ENCODE assay signal across 10 mouse cellular contexts in genomic region chr7:93095511-93095910, GRCm38 (mm10). TPM values are rescaled to one million over a fixed set of nuclear protein-coding genes. Genes with fewer than 3 reads are reported as not detected.
DNase-seq lines count a peak whose midpoint lies in the region; ATAC-seq lines count a peak whose summit lies in the region.
"Had no signal": no experiment of that assay in that cellular context is flagged by ENCODE, and none has a peak within 500 bp of the region (broad histone marks: within the 10 kb centered on the region; RNA-seq: fewer than 3 reads in every experiment).

No protein-coding gene starts in this region.

- no peaks in the 10 kb centered on the region for H3K9me3 ChIP-seq in heart, embryonic 10.5 days
- no peaks in the 10 kb centered on the region for H3K9me3 ChIP-seq in kidney, embryonic 15.5 days (replicated peaks)
- H3K9me3 ChIP-seq in liver, embryonic 12.5 days (replicated peaks) = no peaks in the 10 kb centered on the region
- H3K9me3 ChIP-seq in neural tube, embryonic 15.5 days (replicated peaks) = no peaks in the 10 kb centered on the region
- H3K9me3 ChIP-seq: liver, embryonic 15.5 days had no signal

- no peak overlapping the region for H3K27ac ChIP-seq in heart, embryonic 10.5 days
- no peak overlapping the region for H3K27ac ChIP-seq in kidney, embryonic 15.5 days
- no peak overlapping the region for H3K27ac ChIP-seq in liver, embryonic 12.5 days
- peak overlapping the region; percentile 54 for H3K27ac ChIP-seq in neural tube, embryonic 15.5 days (replicated peaks)
- H3K27ac ChIP-seq: liver, embryonic 15.5 days had no signal

- no peaks in the 10 kb centered on the region for H3K4me1 ChIP-seq in heart, embryonic 10.5 days
- peaks cover 10% of the 10 kb centered on the region; the same call in 1 of the 2 replicates for H3K4me1 ChIP-seq in kidney, embryonic 15.5 days
- no peaks in the 10 kb centered on the region for H3K4me1 ChIP-seq in liver, embryonic 12.5 days
- peaks cover 26% of the 10 kb centered on the region for H3K4me1 ChIP-seq in neural tube, embryonic 15.5 days
- H3K4me1 ChIP-seq: liver, embryonic 15.5 days had no signal

- 5% methylated on average over 8 of the region's 8 CpGs for WGBS in heart, embryonic 10.5 days
- WGBS in kidney, embryonic 15.5 days = 8% methylated on average over 8 of the region's 8 CpGs
- WGBS in liver, embryonic 12.5 days (ENCODE audit: insufficient replicate concordance) = 10% methylated on average over 8 of the region's 8 CpGs
- WGBS in neural tube, embryonic 15.5 days = 3% methylated on average over 8 of the region's 8 CpGs

- no peaks in the 10 kb centered on the region for H3K27me3 ChIP-seq in heart, embryonic 10.5 days (ENCODE audit: insufficient read depth, poor library complexity, severe bottlenecking)
- no peaks in the 10 kb centered on the region for H3K27me3 ChIP-seq in kidney, embryonic 15.5 days
- no peaks in the 10 kb centered on the region for H3K27me3 ChIP-seq in liver, embryonic 12.5 days (replicated peaks)
- no peaks in the 10 kb centered on the region for H3K27me3 ChIP-seq in neural tube, embryonic 15.5 days (replicated peaks)
- H3K27me3 ChIP-seq: liver, embryonic 15.5 days had no signal

- H3K9ac ChIP-seq in kidney, embryonic 15.5 days = no peak overlapping the region
- no peak overlapping the region for H3K9ac ChIP-seq in liver, embryonic 12.5 days
- H3K9ac ChIP-seq in neural tube, embryonic 15.5 days (replicated peaks) = no peak overlapping the region
- H3K9ac ChIP-seq: liver, embryonic 15.5 days had no signal

- ATAC-seq in kidney, embryonic 15.5 days (replicated peaks; ENCODE audit: low FRiP score) = peak; percentile 92
- ATAC-seq in liver, embryonic 12.5 days = no peak
- ATAC-seq in neural tube, embryonic 15.5 days (ENCODE audit: low FRiP score) = peak; percentile 76
- no peak for ATAC-seq in CD4-positive, CD25-positive, alpha-beta regulatory T cell, adult 4 months

- H3K4me2 ChIP-seq in kidney, embryonic 15.5 days = peak overlapping the region; percentile 55
- peak overlapping the region; percentile 33 for H3K4me2 ChIP-seq in liver, embryonic 12.5 days
- H3K4me2 ChIP-seq in neural tube, embryonic 15.5 days = peak overlapping the region; percentile 49
- H3K4me2 ChIP-seq: liver, embryonic 15.5 days had no signal

- no peaks in the 10 kb centered on the region for H3K36me3 ChIP-seq in heart, embryonic 10.5 days
- no peaks in the 10 kb centered on the region for H3K36me3 ChIP-seq in kidney, embryonic 15.5 days
- H3K36me3 ChIP-seq in liver, embryonic 12.5 days = no peaks in the 10 kb centered on the region
- H3K36me3 ChIP-seq in neural tube, embryonic 15.5 days = no peaks in the 10 kb centered on the region
- H3K36me3 ChIP-seq: G1E; liver, embryonic 15.5 days had no signal

- peak; percentile 9 for DNase-seq in kidney, adult 18-20 months
- DNase-seq in kidney, adult 11 months = no peak
- DNase-seq in cerebellum, postnatal 36 days = peak; percentile 65 to 71
- no peak for DNase-seq in heart, embryonic 10.5 days (ENCODE audit: low spot score)

- peak overlapping the region; percentile 43 for H3K4me3 ChIP-seq in heart, embryonic 10.5 days
- H3K4me3 ChIP-seq in kidney, embryonic 15.5 days (replicated peaks) = peak overlapping the region; percentile 23; the same call in 1 of the 2 replicates
- H3K4me3 ChIP-seq in liver, embryonic 12.5 days = no peak overlapping the region
- peak overlapping the region; percentile 21 for H3K4me3 ChIP-seq in neural tube, embryonic 15.5 days (replicated peaks)
- H3K4me3 ChIP-seq: liver, embryonic 15.5 days had no signal

RNA-seq across cellular contexts. Expression of gene Fam181b, which starts 15.8 kb away (rescaled TPM):
- 1.6 and 3.8 TPM in 2 replicates for polyA plus RNA-seq in heart, embryonic 10.5 days (2016; fragmentation: Nextera tagmentation; extraction: Ambion mirVana)
- polyA plus RNA-seq in kidney, embryonic 15.5 days (2015; fragmentation: Nextera tagmentation; extraction: Ambion mirVana) = 2.9 and 3.4 TPM in 2 replicates
- 0.82 and 1.1 TPM in 2 replicates for polyA plus RNA-seq in liver, embryonic 12.5 days (2016; fragmentation: Nextera tagmentation; extraction: Ambion mirVana)
- 66.5 and 84.8 TPM in 2 replicates for polyA plus RNA-seq in neural tube, embryonic 15.5 days (2015; fragmentation: Nextera tagmentation; extraction: Ambion mirVana)
- not detected for polyA plus RNA-seq in CD4-positive, CD25-positive, alpha-beta regulatory T cell, adult 4 months (2017; shearing (Covaris generic))
- polyA plus RNA-seq: G1E; liver, embryonic 15.5 days had no signal

Comparison
In these comparisons a context has a peak if more than half of its experiments do, and no peak if none do; other contexts are left out.
1. DNase-seq: peak in kidney, adult 18-20 months (single experiment) and cerebellum, postnatal 36 days (2 of 2); none in kidney, adult 11 months (single experiment) and heart, embryonic 10.5 days (single experiment).
2. ATAC-seq: peak in kidney, embryonic 15.5 days (single experiment) and neural tube, embryonic 15.5 days (single experiment); none in liver, embryonic 12.5 days (single experiment) and CD4-positive, CD25-positive, alpha-beta regulatory T cell, adult 4 months (single experiment).
3. RNA of gene Fam181b, which starts 15.8 kb away (polyA plus RNA-seq): 66.5 to 84.8 TPM in neural tube, embryonic 15.5 days; 1.6 to 3.8 TPM in heart, embryonic 10.5 days, 2.9 to 3.4 TPM in kidney, embryonic 15.5 days, 0.82 to 1.1 TPM in liver, embryonic 12.5 days and not detected in CD4-positive, CD25-positive, alpha-beta regulatory T cell, adult 4 months; every median in the first group is over 10 times any median in the second.
4. Peak in every context shown above with its lines, with median percentiles within 50 percentile points of each other: H3K4me2 ChIP-seq.